Mouse (Mus musculus) forebrain, embryonic 12.5 days (tissue): Measurements from ENCODE around the gene Zdhhc22. TPM values are rescaled to one million over a fixed set of nuclear protein-coding genes. Genes with fewer than 3 reads are reported as not detected.
A peak's percentile ranks its signal among the peaks of the same experiment; 100 is the strongest.

ENCODE experiments used
- ATAC-seq: fragments of 200-750 bp; cut with Nextera tagmentation; 2 replicates; pipeline ENCODE4 v1.8.0; 2017; ENCODE audit warnings: moderate TSS enrichment; ENCODE audit not compliant: low FRiP score
- H3K27ac ChIP-seq: fragments of 300-500 bp; sonication (generic); 2 replicates; pipeline ENCODE4 v1.5.1; 2016; ENCODE audit warnings: mild to moderate bottlenecking
- H3K27me3 ChIP-seq: fragments of 300-500 bp; sonication (generic); 2 replicates; pipeline ENCODE4 v1.6.1; 2016; ENCODE audit warnings: mild to moderate bottlenecking
- H3K36me3 ChIP-seq: fragments of 300-500 bp; sonication (generic); replicated peaks from 2 replicates; pipeline ENCODE4 v1.6.1; 2016; ENCODE audit warnings: mild to moderate bottlenecking
- H3K4me1 ChIP-seq: fragments of 300-500 bp; sonication (generic); 2 replicates; pipeline ENCODE4 v1.6.1; 2016
- H3K4me2 ChIP-seq: fragments of 300-500 bp; sonication (generic); 2 replicates; pipeline ENCODE4 v1.6.1; 2016; ENCODE audit warnings: mild to moderate bottlenecking, moderate library complexity
- H3K4me3 ChIP-seq: fragments of 300-500 bp; sonication (generic); replicated peaks from 2 replicates; pipeline ENCODE4 v1.5.1; 2016; ENCODE audit warnings: mild to moderate bottlenecking
- H3K9ac ChIP-seq: fragments of 300-500 bp; sonication (generic); 2 replicates; pipeline ENCODE4 v1.6.1; 2016; ENCODE audit warnings: mild to moderate bottlenecking
- H3K9me3 ChIP-seq: fragments of 300-500 bp; sonication (generic); 2 replicates; pipeline ENCODE4 v1.6.1; 2016
- WGBS: fragments of 180-500 bp; shearing (Covaris S2); methylation state at CpG from one replicate; pipeline ENCODE4 v1.1.7; 2016; 5-methylcytosine and 5-hydroxymethylcytosine counted together
- polyA plus RNA-seq: library from polyadenylated mRNA; unstranded; fragments of >200 nt; fragmentation: Nextera tagmentation; extraction: Ambion mirVana; gene quantifications from 2 replicates; pipeline ENCODE4 v1.2.1, GENCODE M21; 2016

The Zdhhc22 gene
- polyA plus RNA-seq, 1 experiment from 2014 or later, result 1.1 TPM

GRCm38 (mm10) chr12:86941734-86942486, 48.3 kb downstream of the Zdhhc22 start:
- Histone ChIP-seq H3K36me3 (no peaks in the 10 kb centered on the region), H3K4me3 (no peak overlapping the region), H3K9me3 (no peaks in the 10 kb centered on the region), H3K4me1 (peaks cover 42% of the 10 kb centered on the region), H3K4me2 (peak overlapping the region; percentile 25), H3K27ac (peak overlapping the region; percentile 95), H3K27me3 (no peaks in the 10 kb centered on the region), H3K9ac (0 out of 2 replicates have a peak overlapping the region, but pooled peaks have one; percentile 17)
- ATAC-seq, result peak; percentile 78
- 16% methylated on average over 5 of the region's 5 CpGs for WGBS

DNA sequence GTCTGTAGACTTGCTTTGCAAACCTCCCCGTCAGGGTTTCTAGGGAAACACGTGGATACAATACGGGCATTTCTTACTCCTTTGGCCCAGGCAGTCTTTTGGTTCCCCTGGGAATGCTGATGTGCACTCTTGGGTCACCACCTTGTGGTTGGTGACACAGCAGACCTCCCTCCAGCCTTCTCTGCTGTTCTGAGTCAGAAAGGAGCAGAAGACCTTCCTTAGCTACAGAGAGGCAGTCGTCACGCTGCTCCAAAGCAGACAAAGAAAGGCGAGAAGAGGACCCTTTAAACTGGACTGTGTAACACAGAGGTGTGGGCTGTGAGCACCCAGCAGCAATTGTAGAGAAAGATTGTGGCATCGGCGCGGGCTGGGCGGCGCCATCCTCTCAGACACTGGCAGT, 49.1 kb downstream of the Zdhhc22 start:
- Histone ChIP-seq H3K27ac (peak overlapping the region; percentile 95), H3K36me3 (no peaks in the 10 kb centered on the region), H3K4me3 (no peak overlapping the region), H3K9me3 (no peaks in the 10 kb centered on the region), H3K27me3 (no peaks in the 10 kb centered on the region), H3K4me1 (peaks cover 40% of the 10 kb centered on the region), H3K4me2 (peak overlapping the region; percentile 36), H3K9ac (peak overlapping the region; percentile 22)
- 14% methylated on average over 11 of the region's 11 CpGs for WGBS
- ATAC-seq, result peak; percentile 56; the same call in 1 of the 2 replicates

DNA sequence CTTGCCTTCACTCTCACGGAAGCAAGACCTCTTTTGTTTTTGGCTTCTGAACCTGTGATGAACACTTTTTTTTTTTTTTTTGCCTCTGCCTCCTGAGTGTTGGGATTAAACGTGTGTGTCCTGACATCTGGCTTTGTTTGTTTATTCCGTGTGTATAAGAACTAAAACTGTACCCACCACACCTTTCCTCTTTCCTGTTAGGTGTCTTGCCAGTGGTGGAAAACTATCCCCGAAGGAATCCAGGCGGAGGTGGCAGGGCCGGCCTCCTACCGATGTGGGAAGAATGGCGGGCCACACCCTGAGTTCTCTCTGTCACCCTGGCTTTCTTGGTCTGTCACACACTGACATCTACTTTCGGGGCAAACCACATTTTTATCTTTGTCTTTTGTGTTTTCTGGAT, 51.7 kb downstream of the Zdhhc22 start:
- Histone ChIP-seq H3K36me3 (no peaks in the 10 kb centered on the region), H3K27ac (no peak overlapping the region), H3K9ac (no peak overlapping the region), H3K27me3 (no peaks in the 10 kb centered on the region), H3K4me1 (peaks cover 29% of the 10 kb centered on the region), H3K4me2 (no peak overlapping the region), H3K9me3 (no peaks in the 10 kb centered on the region), H3K4me3 (no peak overlapping the region)
- ATAC-seq, result no peak
- 80% methylated on average over 9 of the region's 9 CpGs for WGBS

DNA sequence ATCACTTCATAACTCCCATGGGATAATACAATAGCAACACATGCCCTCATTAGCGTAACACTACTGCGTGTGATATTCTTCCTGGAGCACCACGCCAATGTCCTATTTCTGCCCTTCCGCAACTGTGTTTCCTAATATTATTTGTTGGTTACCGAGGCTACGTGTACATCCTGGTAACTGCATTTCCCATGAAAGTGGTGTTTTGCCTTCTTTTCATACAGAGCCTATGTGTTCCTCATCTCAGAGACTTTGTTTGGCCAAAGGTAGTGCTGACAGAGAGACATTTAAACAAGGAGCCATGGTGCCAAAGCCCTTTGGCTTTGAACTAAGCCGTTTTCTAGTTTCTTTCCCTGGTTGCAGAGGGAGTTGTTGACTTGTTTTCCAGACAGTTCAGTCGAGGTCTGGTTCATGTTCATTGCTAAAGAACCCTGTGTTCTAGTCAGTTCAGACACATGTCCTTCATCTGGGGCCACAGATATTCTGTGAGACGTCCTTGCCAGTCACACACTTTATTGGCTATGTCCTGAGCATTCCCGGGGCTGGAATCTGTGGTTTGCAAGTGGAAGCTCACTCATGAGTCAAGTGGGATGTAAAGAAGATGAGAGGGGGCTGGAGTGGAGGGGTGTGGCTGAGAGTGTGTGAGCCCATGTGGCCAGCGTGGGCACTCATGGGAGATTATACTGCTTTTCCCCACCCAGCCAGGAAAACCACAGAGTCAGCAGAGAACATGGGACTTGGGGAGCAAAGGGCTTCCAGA, 53.5 kb downstream of the Zdhhc22 start:
- peaks cover 26% of the 10 kb centered on the region for H3K4me1 ChIP-seq
- H3K9ac ChIP-seq, result no peak overlapping the region
- H3K4me2 ChIP-seq, result no peak overlapping the region
- H3K27ac ChIP-seq, result no peak overlapping the region
- no peaks in the 10 kb centered on the region for H3K36me3 ChIP-seq
- H3K4me3 ChIP-seq, result no peak overlapping the region
- ATAC-seq, result no peak
- WGBS, result 86% methylated on average over 11 of the region's 11 CpGs
- no peaks in the 10 kb centered on the region for H3K27me3 ChIP-seq
- no peaks in the 10 kb centered on the region for H3K9me3 ChIP-seq

- Histone ChIP-seq H3K36me3 (no peaks in the 10 kb centered on the region), H3K4me1 (peaks cover 17% of the 10 kb centered on the region), H3K4me3 (no peak overlapping the region), H3K27ac (no peak overlapping the region), H3K9ac (no peak overlapping the region), H3K4me2 (no peak overlapping the region), H3K27me3 (no peaks in the 10 kb centered on the region), H3K9me3 (no peaks in the 10 kb centered on the region)
- 91% methylated on average over 8 of the region's 8 CpGs for WGBS
- ATAC-seq, result no peak
Observed at GRCm38 (mm10) chr12:86935692-86936282, 54.4 kb downstream of the Zdhhc22 start.

DNA sequence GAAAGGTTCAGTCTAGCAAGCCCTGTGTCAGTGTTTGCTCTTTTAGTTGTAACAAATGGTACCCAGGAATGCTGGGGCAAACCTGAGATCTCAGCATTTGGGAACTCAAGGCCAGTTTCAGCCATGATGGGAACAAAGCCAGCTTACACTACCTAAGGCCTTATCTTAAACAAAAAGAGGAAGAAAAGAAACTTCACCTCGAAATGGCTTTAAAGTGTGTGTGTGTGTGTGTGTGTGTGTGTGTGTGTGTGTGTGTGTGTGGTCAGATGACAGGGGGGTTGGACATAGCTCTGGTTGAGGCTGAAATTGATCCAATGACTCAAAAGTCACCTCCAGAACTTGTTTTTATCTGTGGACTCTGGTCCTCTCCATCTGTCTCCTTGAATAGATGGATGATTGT, 55.5 kb downstream of the Zdhhc22 start:
- WGBS, result 80% methylated on average over 1 of the region's 1 CpGs
- H3K9ac ChIP-seq, result no peak overlapping the region
- H3K4me1 ChIP-seq, result peaks cover 11% of the 10 kb centered on the region
- no peak overlapping the region for H3K4me2 ChIP-seq
- no peak overlapping the region for H3K4me3 ChIP-seq
- no peaks in the 10 kb centered on the region for H3K9me3 ChIP-seq
- H3K27me3 ChIP-seq, result no peaks in the 10 kb centered on the region
- no peak overlapping the region for H3K27ac ChIP-seq
- no peak for ATAC-seq
- H3K36me3 ChIP-seq, result no peaks in the 10 kb centered on the region

- no peak overlapping the region for H3K9ac ChIP-seq
- H3K27ac ChIP-seq, result no peak overlapping the region
- 21% methylated on average over 6 of the region's 6 CpGs for WGBS
- no peak overlapping the region for H3K4me2 ChIP-seq
- no peak for ATAC-seq
- H3K27me3 ChIP-seq, result no peaks in the 10 kb centered on the region
- H3K4me3 ChIP-seq, result no peak overlapping the region
- no peaks in the 10 kb centered on the region for H3K36me3 ChIP-seq
- H3K9me3 ChIP-seq, result peaks cover 7% of the 10 kb centered on the region
- peaks cover 11% of the 10 kb centered on the region for H3K4me1 ChIP-seq
Observed at GRCm38 (mm10) chr12:86932575-86932952, 57.7 kb downstream of the Zdhhc22 start.

GRCm38 (mm10) chr12:86931919-86932574, 58.2 kb downstream of the Zdhhc22 start:
- ATAC-seq, result no peak

GRCm38 (mm10) chr12:86930934-86931729, 59.1 kb downstream of the Zdhhc22 start:
- no peak overlapping the region for H3K9ac ChIP-seq

More at GRCm38 (mm10) chr12:86931919-86932574, 58.2 kb downstream of the Zdhhc22 start:
- Histone ChIP-seq H3K4me1 (peaks cover 11% of the 10 kb centered on the region), H3K9me3 (peaks cover 7% of the 10 kb centered on the region), H3K27me3 (no peaks in the 10 kb centered on the region), H3K27ac (no peak overlapping the region), H3K36me3 (no peaks in the 10 kb centered on the region), H3K4me2 (no peak overlapping the region), H3K9ac (no peak overlapping the region), H3K4me3 (no peak overlapping the region)
- 15% methylated on average over 7 of the region's 7 CpGs for WGBS

More at GRCm38 (mm10) chr12:86930934-86931729, 59.1 kb downstream of the Zdhhc22 start:
- no peak overlapping the region for H3K4me2 ChIP-seq
- H3K27ac ChIP-seq, result 0 out of 2 replicates have a peak overlapping the region, but pooled peaks have one; percentile 42
- H3K4me3 ChIP-seq, result no peak overlapping the region
- no peak for ATAC-seq
- peaks cover 11% of the 10 kb centered on the region for H3K4me1 ChIP-seq
- no peaks in the 10 kb centered on the region for H3K27me3 ChIP-seq
- peaks cover 7% of the 10 kb centered on the region for H3K9me3 ChIP-seq
- H3K36me3 ChIP-seq, result no peaks in the 10 kb centered on the region
- 75% methylated on average over 6 of the region's 6 CpGs for WGBS
